Mouse (Mus musculus): ENCODE results near the gene Utp11.

DNA sequence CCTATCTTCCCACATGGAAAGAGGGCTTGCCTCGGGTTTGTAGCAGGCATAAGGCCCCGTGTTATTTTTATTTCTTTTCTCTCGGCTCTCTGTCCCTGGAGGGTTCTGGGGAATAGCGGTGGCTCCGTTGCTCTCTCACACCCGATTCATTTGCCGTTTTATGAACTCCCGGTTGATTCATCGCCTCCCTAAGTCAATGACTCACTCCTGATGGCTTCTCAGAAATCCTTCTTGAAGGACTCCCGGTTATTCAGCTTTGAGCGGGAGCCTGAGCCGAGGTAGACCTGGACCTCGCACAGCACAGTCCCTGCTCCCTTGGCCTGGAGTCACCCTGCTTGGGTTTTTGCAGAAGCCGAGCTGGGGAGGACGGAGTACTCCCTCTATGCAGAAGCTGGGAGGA lies 28.8 kb downstream of the Utp11 start:
- no peak for TF ChIP-seq GATA1 (IDR thresholded peaks at IDR 0.05; ENCODE audit: borderline replicate concordance, low read length)
- TF ChIP-seq FLI1 (IDR thresholded peaks at IDR 0.05; ENCODE audit: low read length): no peak
